Mouse (Mus musculus) gastrocnemius, adult 18-20 months (tissue): ENCODE data around the gene Nrf1. TPM values are rescaled to one million over a fixed set of nuclear protein-coding genes. Genes with fewer than 3 reads are reported as not detected.

Experiments
- DNase-seq: peaks from one replicate; pipeline ENCODE4 v3.0.0; 2021; ENCODE audit warnings: low spot score
- total RNA-seq, 2 experiments: library from RNA; stranded (reverse); gene quantifications; 2 replicates each; pipeline ENCODE4 v1.2.3; 2021

The Nrf1 gene
- total RNA-seq, 2 experiments from 2014 or later = 9.8 to 10.8 TPM

DNA sequence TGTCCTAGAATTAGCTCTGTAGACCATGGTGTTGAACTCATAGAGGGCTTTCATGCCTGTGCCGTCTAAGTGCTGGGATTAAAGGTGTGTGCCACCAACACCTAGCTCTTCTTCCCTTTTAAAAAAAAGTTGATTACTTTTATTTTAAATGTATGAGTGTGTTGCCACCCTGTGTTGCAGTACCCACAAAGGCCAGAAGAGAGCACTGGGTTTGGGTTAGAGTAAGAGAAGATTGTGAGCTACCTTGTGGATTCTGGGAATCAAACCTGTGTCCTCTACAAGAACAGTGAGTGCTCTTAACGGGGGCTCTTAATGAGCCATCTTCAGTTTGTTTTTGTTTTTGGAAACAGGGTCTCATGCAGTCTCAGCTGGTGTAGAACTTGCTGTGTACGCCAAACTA lies 24.7 kb downstream of the Nrf1 start:
- DNase-seq = no peak

DNA sequence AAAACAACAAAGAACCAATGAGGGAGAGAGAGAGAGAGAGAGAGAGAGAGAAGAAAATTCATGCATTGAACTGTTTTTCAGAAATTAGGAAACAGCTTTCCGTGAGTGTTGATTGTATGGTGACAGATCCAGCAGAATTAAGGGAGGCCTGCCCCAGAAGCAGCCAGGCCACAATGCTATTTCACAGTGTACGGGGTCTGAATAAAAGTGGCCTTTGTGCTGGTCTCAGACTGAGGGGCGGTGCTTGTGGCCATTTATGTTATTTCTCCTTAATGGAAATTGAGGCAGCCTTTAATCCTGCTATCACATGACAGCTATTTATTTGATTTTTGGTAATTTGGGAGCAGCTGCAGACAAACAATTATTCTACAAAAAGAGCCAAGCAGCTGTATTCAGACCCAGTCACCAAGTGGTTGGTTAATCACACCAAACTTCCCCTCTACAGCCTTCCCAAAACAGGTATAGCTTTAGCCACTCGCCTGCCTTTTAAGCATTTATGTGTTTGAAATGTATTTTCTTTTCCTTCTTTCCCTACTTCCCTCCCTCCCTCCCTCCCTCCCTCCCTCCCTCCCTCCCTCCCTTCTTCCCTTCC lies 31.2 kb downstream of the Nrf1 start:
- no peak for DNase-seq

DNA sequence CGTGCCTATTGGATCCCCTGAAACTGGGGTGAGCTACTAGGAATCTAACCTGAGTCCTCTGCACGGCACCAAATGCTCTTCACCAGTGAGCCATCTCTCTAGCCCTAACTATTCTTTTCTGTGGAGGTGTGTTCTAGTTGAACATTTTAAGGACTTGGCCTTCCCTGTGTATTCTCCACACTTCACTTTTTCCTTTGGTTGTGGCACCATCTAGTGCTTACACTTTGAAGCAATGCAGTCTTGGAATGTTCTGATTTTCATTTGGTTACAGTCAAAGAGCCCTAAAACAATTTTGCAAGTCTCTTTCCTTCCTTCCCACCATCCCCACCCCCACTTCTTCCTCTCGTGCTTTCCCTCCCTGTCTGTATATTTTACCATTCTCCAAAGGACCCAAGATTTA lies 33.6 kb downstream of the Nrf1 start:
- peak; percentile 33 for DNase-seq

DNA sequence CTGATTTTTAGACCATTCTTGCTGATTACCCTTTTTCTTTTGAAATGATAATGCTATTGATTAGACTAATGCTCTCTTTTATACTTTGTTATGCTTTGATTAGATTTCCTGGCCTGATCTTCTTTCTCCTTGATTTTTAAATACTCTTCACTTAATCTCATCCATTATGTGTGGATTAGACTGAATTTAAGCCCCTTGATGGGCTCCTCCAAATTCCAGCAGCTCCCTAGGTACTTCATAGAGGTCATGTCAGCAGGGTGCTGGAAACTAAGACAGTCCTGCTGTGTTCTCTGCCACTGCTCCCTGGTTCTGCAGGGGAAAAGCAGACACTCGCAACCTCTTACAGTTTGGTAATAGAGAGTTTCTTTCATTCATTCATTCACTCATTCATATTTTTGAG lies 35.5 kb downstream of the Nrf1 start:
- DNase-seq = no peak

- no peak for DNase-seq
Observed at GRCm38 (mm10) chr6:30085351-30085750, 37.6 kb downstream of the Nrf1 start.

DNA sequence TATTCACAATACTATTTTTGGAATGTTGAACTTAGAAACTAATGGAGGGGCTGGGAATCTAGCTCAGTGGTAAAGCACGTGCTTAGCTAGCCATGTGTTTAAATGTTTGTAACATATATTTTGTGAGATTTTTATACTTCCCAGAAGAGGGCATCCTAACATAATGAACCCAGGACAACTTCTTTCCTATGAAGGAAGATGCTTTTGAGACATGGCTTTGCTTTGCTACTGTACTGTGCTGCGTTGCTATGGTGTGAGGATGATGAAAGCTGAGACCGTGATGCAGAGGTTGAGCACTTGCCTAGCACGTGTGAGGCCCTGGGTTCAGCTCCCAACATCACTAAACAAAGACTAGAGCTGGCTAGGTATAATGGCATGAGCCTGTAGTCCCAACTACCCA lies 43.4 kb downstream of the Nrf1 start:
- no peak for DNase-seq

GRCm38 (mm10) chr6:30092816-30093215 lies 45.0 kb downstream of the Nrf1 start:
- no peak for DNase-seq

- DNase-seq = no peak
Observed at GRCm38 (mm10) chr6:30101773-30102415, 54.1 kb downstream of the Nrf1 start.

- no peak for DNase-seq
Observed at GRCm38 (mm10) chr6:30106091-30106490, 58.3 kb downstream of the Nrf1 start.

DNA sequence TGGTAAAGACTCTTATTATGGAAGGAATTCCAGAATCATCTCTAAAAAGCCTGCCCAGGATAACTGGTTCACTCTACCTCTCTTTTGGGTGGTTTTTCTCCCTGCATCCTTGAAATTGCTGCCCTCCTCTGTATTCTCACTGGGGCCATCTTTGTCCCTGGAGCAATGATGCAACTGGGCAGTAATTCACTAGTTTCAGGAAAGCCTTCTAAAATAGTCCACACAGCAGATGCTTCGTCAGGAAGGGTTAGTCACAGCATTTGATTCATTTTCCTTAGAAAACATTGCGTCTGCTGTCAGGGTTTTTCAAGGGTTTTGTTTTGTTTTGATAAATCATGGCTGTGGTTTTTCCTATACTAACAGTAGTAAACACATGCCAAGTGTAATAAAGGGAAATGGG lies 59.7 kb downstream of the Nrf1 start:
- DNase-seq = no peak

DNA sequence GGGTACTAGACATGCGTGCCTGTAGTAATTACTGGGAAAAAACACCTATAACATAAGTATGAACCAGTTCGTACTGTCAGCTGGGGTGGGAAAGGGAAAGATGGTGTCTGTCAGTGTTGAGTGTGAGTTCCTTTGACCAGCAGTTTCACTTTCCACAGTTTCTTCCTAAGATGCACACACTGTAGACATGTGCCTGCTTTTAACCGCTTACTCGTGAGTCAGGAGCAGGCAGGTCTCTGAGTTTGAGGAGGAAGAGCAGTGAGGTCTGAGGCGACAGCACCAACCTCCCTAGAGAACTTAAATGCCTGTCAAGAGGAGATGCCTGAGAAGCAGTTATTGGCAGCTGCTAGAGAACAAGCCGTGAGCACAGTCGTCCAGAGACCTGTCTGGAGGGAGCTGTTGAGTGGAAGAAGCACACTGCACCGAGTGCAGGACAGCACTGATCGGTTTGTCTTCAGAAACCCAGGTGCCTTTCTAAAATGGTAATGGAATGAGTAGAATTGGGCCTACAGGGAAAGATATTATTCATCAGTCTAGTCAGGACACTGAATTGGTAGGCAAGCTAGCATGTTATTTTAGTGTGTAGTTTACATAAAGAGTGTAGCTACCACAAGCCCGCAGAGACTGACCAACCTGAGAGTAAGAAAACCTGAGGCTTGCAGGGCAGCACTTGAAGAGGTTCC lies 62.2 kb downstream of the Nrf1 start:
- no peak for DNase-seq

GRCm38 (mm10) chr6:30112349-30113132 lies 64.8 kb downstream of the Nrf1 start:
- DNase-seq = no peak

GRCm38 (mm10) chr6:30114101-30114500 lies 66.3 kb downstream of the Nrf1 start:
- no peak for DNase-seq

GRCm38 (mm10) chr6:30121152-30121551 lies 73.4 kb downstream of the Nrf1 start:
- DNase-seq = no peak

GRCm38 (mm10) chr6:30121600-30121999 lies 73.8 kb downstream of the Nrf1 start:
- no peak for DNase-seq

GRCm38 (mm10) chr6:30123391-30123790 lies 75.6 kb downstream of the Nrf1 start:
- no peak for DNase-seq

GRCm38 (mm10) chr6:30126060-30126459 lies 78.3 kb downstream of the Nrf1 start:
- DNase-seq = no peak

DNA sequence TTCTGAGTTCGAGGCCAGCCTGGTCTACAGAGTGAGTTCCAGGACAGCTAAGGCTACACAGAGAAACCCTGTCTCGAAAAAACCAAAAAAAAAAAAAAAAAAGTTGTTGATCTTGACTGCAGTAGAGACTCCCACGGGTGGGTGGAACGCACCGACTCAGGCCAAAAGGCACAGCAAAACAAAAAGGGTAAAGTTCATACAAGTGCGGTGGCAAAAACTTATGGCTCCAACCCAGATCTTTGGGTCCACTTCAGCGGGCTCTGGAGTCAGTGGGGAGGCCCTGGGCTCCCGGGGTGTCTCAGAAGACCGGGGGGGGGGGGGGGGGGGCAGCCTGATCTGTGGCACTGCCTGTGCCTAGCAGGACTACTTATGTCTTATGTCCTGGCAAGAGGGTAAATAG lies 79.0 kb downstream of the Nrf1 start:
- no peak for DNase-seq

GRCm38 (mm10) chr6:30132399-30132798 lies 84.6 kb downstream of the Nrf1 start:
- DNase-seq = no peak

DNA sequence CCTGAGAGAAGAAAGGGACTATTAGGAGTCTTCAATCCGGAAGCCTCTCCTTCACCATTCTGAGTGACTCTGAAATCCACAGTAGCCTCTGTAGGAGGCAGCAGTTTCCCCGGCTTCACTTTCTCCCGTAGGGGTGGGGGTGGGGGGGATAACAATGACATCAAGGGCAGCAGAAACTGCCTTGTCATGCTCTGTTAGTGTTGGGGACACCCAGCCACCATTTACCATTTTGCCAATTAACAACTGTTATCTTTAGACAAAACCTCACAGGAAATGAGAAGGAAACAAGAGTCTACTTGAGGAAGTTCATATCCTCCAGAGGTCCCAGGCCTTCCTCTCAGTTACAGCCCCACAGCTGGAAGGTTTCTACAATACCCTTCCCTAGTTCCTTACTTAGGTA lies 87.8 kb downstream of the Nrf1 start:
- DNase-seq = no peak

GRCm38 (mm10) chr6:30137227-30137626 lies 89.4 kb downstream of the Nrf1 start:
- no peak for DNase-seq

- DNase-seq = no peak
Observed at GRCm38 (mm10) chr6:30139329-30140045, 91.7 kb downstream of the Nrf1 start.
